Mouse (Mus musculus) small intestine, adult 2 months (tissue): ENCODE measurements around the gene Aldh3b1. TPM values are rescaled to one million over a fixed set of nuclear protein-coding genes. Genes with fewer than 3 reads are reported as not detected.
"Not testable (repeated sequence)": the region's sequence is repeated elsewhere in the genome, so short reads cannot be mapped to it uniquely, and the experiment has no call there.

Experiments used
- H3K27ac ChIP-seq: fragments of 200-500 bp; 2 replicates; pipeline ENCODE4 v1.5.1; 2012; ENCODE audit warnings: low read depth, low read length, control low read depth, inconsistent platforms; ENCODE audit not compliant: insufficient read depth
- H3K27me3 ChIP-seq: fragments of 200-500 bp; 2 replicates; pipeline ENCODE4 v1.6.1; 2012; ENCODE audit warnings: mild to moderate bottlenecking, moderate library complexity, low read length, inconsistent platforms; ENCODE audit not compliant: control insufficient read depth, insufficient read depth
- H3K36me3 ChIP-seq: fragments of 200-500 bp; 2 replicates; pipeline ENCODE4 v1.6.1; 2012; ENCODE audit warnings: mild to moderate bottlenecking, low read length, control low read depth, inconsistent platforms; ENCODE audit not compliant: control insufficient read depth, insufficient read depth
- H3K4me1 ChIP-seq: fragments of 200-500 bp; 2 replicates; pipeline ENCODE4 v1.6.1; 2012; ENCODE audit warnings: low read length, inconsistent platforms, mixed read lengths; ENCODE audit not compliant: control insufficient read depth, insufficient read depth, insufficient read length
- H3K4me3 ChIP-seq: fragments of 200-500 bp; 2 replicates; pipeline ENCODE4 v1.5.1; 2012; ENCODE audit warnings: low read depth, mild to moderate bottlenecking, control low read depth, inconsistent platforms, low read length, moderate library complexity
- CTCF ChIP-seq: fragments of 200-500 bp; IDR thresholded peaks from 2 replicates; pipeline ENCODE4 v1.5.1; 2012; ENCODE audit warnings: low read depth, mild to moderate bottlenecking, control low read depth, inconsistent platforms, low read length, moderate library complexity, mixed read lengths; ENCODE audit not compliant: insufficient replicate concordance, insufficient read length; ENCODE audit errors: extremely low read depth
- POLR2A ChIP-seq: fragments of 200-500 bp; IDR thresholded peaks from 2 replicates; pipeline ENCODE4 v1.6.1; 2012; ENCODE audit warnings: low read depth, mild to moderate bottlenecking, control low read depth, inconsistent platforms, low read length, moderate library complexity
- WGBS: fragments of 180-500 bp; shearing (Covaris S2); methylation state at CpG from one replicate; pipeline ENCODE4 v1.1.7; 2018; 5-methylcytosine and 5-hydroxymethylcytosine counted together
- polyA plus RNA-seq: library from polyadenylated mRNA; depleted of rRNA; stranded (reverse); fragments of >200 nt; gene quantifications from 2 replicates; pipeline ENCODE4 v1.2.3, GENCODE M21; 2012; rRNA removed

The Aldh3b1 gene
- 32.8 and 43.0 TPM in 2 replicates for polyA plus RNA-seq

DNA sequence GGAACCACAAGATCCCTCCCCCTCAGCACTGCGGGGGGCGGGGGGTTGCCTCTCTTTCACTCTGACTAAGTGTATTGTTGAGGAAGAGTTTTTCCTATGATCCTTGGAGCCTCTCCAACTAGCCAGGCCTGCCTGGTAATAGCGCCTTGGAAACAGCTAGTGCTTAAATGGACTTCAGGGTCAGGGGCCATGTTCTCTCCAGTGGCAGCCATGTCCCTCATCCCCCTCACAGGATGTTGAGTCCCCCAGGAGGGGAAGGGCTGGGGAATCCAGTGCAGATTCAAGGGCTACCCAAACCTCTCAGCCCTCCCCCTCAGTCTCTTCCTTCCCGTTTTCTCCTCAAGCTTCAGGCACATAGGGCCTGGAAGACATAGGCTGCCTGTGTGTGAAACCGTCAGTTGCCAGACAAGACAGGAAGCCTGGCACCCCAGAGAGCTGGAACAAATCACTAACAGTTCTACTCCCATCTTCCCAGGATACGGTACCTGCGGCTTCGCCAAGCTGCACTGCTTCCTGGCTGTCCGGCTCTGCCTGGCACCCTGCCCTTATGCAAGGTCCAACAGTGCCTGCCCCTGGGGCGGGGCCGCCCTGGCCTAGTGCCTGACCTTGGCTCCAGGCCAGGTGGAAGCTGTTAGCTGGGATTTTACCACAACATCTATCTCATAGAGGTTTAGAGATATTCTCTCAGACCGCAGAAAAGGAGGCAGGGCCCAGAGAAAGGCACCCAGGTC, at the start of gene Aldh3b1:
Gene Aldh3b1, minus strand, starts transcription at position 598 of the 731 bp plus-strand sequence.
- H3K4me1 ChIP-seq, result peaks cover 32% of the 10 kb centered on the region
- H3K4me3 ChIP-seq, result peak within 1 kb of the TSS; percentile 60
- peak within 1 kb of the TSS; percentile 86 for H3K27ac ChIP-seq
- H3K27me3 ChIP-seq, result no peaks in the 10 kb centered on the region
- H3K36me3 ChIP-seq, result no peaks in the 10 kb centered on the region
- 4% methylated on average over 12 of the region's 12 CpGs for WGBS
- TF ChIP-seq POLR2A (peak; percentile 74; the same call in 1 of the 2 replicates), CTCF (no peak)

DNA sequence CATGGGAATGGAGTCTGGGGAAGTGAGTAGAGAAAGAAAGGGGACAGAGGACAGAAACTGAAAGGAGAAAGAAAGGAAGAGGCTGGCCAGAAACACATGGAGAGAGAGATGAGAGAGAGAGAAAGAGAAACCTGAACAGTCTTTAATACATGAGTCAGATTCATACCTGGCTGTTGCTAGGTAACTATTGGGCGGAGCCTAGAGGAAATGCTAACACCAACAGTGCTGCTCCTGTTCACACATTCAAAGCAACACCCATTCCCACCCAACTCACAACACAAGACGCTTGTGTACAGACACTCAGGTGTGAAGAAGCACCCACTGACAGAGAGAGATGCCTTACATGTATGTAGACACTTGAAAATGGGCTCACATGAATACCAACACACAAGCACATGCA, 46.3 kb upstream of the Aldh3b1 start:
- Histone ChIP-seq H3K27me3 (no peaks in the 10 kb centered on the region), H3K4me1 (peaks cover 12% of the 10 kb centered on the region), H3K36me3 (no peaks in the 10 kb centered on the region), H3K27ac (no peak overlapping the region), H3K4me3 (no peak overlapping the region)
- 40% methylated on average over 2 of the region's 2 CpGs for WGBS
- TF ChIP-seq CTCF (no peak), POLR2A (no peak)

DNA sequence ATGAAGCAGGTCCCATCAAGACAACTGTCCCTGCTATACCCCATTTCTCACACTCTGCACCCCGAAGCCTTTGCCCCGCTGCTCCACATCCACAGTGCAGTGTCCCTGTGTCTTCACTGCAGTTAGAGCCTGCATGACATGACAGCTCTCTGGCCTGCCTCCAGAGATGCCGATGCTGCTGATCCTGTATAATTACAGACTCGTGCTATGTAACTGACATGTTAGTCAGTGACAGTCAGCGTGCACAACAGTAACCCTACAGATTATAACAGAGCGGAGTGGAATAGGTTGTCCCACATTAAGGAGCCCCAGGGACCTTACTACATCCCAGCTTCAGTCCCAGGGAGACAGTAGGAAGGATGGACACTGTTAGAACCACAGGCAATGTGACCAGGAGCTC, 45.0 kb upstream of the Aldh3b1 start:
- H3K4me3 ChIP-seq, H3K27ac ChIP-seq, H3K36me3 ChIP-seq, H3K27me3 ChIP-seq: not testable (repeated sequence)
- 96% methylated on average over 6 of the region's 6 CpGs for WGBS
- H3K4me1 ChIP-seq, result peaks cover 17% of the 10 kb centered on the region

DNA sequence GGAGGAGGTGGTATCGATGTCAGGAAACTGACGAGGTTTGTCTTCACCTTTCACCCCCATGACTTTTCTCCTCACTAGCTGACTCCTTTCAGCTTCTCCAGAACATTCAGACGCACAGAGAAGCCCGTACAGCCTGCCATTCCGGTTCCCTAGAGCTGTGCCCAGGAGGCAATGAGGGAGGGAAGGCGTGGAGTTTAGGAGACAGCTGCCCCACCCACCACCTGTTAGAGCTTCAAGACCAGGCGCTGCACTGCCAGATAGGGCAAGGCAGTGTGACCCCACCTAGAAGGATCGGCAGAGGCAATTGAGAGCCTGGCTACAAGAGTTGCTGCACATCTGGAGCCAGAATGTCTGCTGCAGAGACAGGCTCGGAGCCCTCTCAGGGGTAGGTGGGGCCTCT, 42.6 kb upstream of the Aldh3b1 start, which contains the start of gene Aldh3b2:
Gene Aldh3b2, plus strand, starts transcription at position 100 of the 400 bp plus-strand sequence.
- TF ChIP-seq POLR2A (no peak), CTCF (no peak)
- H3K4me3 ChIP-seq, result no peak within 1 kb of the TSS
- no peaks in the 10 kb centered on the region for H3K27me3 ChIP-seq
- 18% methylated on average over 9 of the region's 9 CpGs for WGBS
- no peaks in the 10 kb centered on the region for H3K36me3 ChIP-seq
- H3K27ac ChIP-seq, result 0 out of 2 replicates have a peak within 1 kb of the TSS, but pooled peaks have one; percentile 3
- peaks cover 18% of the 10 kb centered on the region for H3K4me1 ChIP-seq

DNA sequence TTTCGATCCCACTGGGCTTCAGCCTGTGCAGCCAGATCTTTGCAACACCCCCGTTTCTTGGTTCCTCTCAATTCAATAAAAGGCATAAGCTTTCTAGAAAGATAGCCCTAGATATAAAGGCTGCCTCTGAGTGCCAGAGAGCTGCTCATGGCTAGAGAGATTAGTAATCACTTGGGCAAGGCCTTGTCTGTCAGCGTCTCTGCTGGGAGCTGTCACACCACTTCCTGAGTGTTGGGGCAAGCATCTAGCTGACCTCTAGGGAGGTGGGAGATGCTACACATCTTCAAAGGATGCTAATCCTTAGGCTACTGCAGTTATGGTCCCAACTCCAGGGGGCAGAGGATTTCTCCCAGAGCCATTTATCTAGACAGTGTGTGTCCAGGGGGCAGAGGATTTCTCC, 37.6 kb upstream of the Aldh3b1 start:
- TF ChIP-seq POLR2A (no peak), CTCF (no peak)
- WGBS, result 82% methylated on average over 3 of the region's 3 CpGs
- Histone ChIP-seq H3K4me3 (no peak overlapping the region), H3K36me3 (no peaks in the 10 kb centered on the region), H3K27ac (no peak overlapping the region), H3K4me1 (peaks cover 9% of the 10 kb centered on the region; the same call in 1 of the 2 replicates), H3K27me3 (no peaks in the 10 kb centered on the region)

DNA sequence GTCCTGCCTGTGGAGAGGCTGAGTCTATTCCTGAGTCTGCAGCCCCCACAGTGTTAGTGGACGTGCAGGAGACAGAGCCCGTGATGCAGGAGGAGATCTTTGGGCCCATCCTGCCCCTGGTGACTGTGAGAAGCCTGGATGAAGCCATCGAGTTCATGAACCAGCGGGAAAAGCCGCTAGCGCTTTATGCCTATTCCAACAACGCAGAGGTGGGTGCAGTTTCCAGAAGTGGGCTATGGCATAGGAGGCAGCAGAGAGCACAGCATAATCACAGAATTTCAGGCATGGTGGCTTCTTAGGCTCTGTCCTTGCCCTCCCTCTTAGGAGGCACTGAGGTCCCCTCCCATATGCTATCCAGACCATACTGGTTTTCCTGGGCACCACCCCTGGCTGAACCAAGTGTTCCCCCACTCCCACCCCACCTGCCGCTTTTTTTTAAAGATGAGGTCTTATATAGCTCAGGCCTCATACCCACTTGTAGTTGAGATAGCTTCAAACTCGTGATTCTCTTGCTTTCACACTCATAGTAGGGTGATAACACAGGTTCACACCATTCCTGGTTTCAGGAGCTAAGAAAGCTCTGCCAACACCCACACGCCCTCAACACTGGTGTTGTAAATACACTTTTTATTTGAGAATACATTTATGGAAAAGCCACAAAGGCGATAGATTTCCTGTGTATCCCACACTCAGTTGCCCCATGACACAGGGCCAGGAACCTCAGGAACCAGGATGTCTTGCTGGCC, 36.9 kb upstream of the Aldh3b1 start:
- no peak overlapping the region for H3K27ac ChIP-seq
- peaks cover 6% of the 10 kb centered on the region; the same call in 1 of the 2 replicates for H3K4me1 ChIP-seq
- TF ChIP-seq CTCF, result no peak
- TF ChIP-seq POLR2A, result no peak
- WGBS, result 77% methylated on average over 11 of the region's 11 CpGs
- no peaks in the 10 kb centered on the region for H3K27me3 ChIP-seq
- H3K36me3 ChIP-seq, result no peaks in the 10 kb centered on the region
- H3K4me3 ChIP-seq, result no peak overlapping the region

DNA sequence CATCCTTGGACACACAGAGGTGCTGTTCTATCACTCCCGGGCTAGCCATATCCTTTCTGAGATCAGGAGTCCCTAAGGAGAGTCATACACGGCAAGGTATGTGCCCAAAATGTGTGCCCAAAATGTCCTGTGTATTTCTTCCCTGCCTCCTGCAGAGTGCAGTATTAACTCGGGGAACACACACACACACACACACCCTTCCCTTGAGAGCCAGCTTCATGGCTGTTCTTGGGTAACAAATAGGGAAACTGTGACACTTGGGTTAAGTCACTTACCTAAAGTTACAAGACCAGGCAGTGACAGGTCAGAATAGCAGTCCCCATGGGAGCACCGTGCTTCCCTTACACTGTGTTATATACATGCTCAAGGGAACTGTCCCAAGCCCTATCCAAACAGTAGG, 34.4 kb upstream of the Aldh3b1 start:
- Histone ChIP-seq H3K36me3 (no peaks in the 10 kb centered on the region), H3K4me1 (no peaks in the 10 kb centered on the region), H3K4me3 (no peak overlapping the region), H3K27ac (no peak overlapping the region), H3K27me3 (no peaks in the 10 kb centered on the region)
- TF ChIP-seq POLR2A, result no peak
- TF ChIP-seq CTCF, result no peak
- WGBS, result 70% methylated on average over 4 of the region's 4 CpGs
